Mouse (Mus musculus) midbrain, postnatal 0 days (tissue): ENCODE results near the gene Hcls1. TPM values are rescaled to one million over a fixed set of nuclear protein-coding genes. Genes with fewer than 3 reads are reported as not detected.

Experiments used
- ATAC-seq: fragments of 200-750 bp; cut with Nextera tagmentation; 2 replicates; pipeline ENCODE4 v1.8.0; 2017; ENCODE audit warnings: moderate number of reproducible peaks, mild to moderate bottlenecking, moderate TSS enrichment, moderate library complexity; ENCODE audit not compliant: low FRiP score
- DNase-seq: peaks from one replicate; pipeline ENCODE4 v3.0.0-alpha.2; 2015; ENCODE audit warnings: low spot score
- H3K27ac ChIP-seq: fragments of 300-500 bp; sonication (generic); 2 replicates; pipeline ENCODE4 v1.5.1; 2014; ENCODE audit warnings: low read depth, mild to moderate bottlenecking, low read length, mixed read lengths
- H3K27me3 ChIP-seq: fragments of 300-500 bp; sonication (generic); 2 replicates; pipeline ENCODE4 v1.6.1; 2014; ENCODE audit warnings: low read length, control low read depth, mixed read lengths; ENCODE audit not compliant: insufficient read depth
- H3K36me3 ChIP-seq: fragments of 300-500 bp; sonication (generic); 2 replicates; pipeline ENCODE4 v1.6.1; 2014; ENCODE audit warnings: low read length, control low read depth, mixed read lengths; ENCODE audit not compliant: insufficient read depth
- H3K4me1 ChIP-seq: fragments of 300-500 bp; sonication (generic); 2 replicates; pipeline ENCODE4 v1.6.1; 2014; ENCODE audit warnings: mild to moderate bottlenecking, control low read depth, antibody characterized with exemption, low read length, mixed read lengths; ENCODE audit not compliant: insufficient read depth
- H3K4me2 ChIP-seq: fragments of 300-500 bp; sonication (generic); 2 replicates; pipeline ENCODE4 v1.6.1; 2014; ENCODE audit warnings: low read depth, mild to moderate bottlenecking, low read length, mixed read lengths; ENCODE audit not compliant: poor library complexity, severe bottlenecking
- H3K4me3 ChIP-seq: fragments of 300-500 bp; sonication (generic); 2 replicates; pipeline ENCODE4 v1.5.1; 2014; ENCODE audit warnings: low read depth, mild to moderate bottlenecking, low read length, moderate library complexity
- H3K9ac ChIP-seq: fragments of 300-500 bp; sonication (generic); replicated peaks from 2 replicates; pipeline ENCODE4 v1.6.1; 2014; ENCODE audit warnings: mild to moderate bottlenecking, low read length, moderate library complexity, mixed read lengths; ENCODE audit not compliant: poor library complexity, severe bottlenecking
- H3K9me3 ChIP-seq: fragments of 300-500 bp; sonication (generic); 2 replicates; pipeline ENCODE4 v1.6.1; 2016; ENCODE audit warnings: low read length, control low read depth
- CTCF ChIP-seq: IDR thresholded peaks from 2 replicates; pipeline ENCODE4 v1.5.1; 2016; ENCODE audit warnings: antibody characterized with exemption, mild to moderate bottlenecking
- WGBS: fragments of 180-500 bp; shearing (Covaris S2); extraction: QIAGEN DNeasy Blood & Tissue Kit; methylation state at CpG from one replicate; pipeline ENCODE4 v1.1.7; 2014; 5-methylcytosine and 5-hydroxymethylcytosine counted together
- polyA plus RNA-seq: library from polyadenylated mRNA; unstranded; fragments of >200 nt; fragmentation: Nextera tagmentation; extraction: Ambion mirVana; gene quantifications from 2 replicates; pipeline ENCODE4 v1.2.1, GENCODE M21; 2015
- total RNA-seq: library from RNA; depleted of rRNA; stranded (reverse); fragments of >200 nt; gene quantifications from 2 replicates; pipeline ENCODE4 v1.2.3, GENCODE M21; 2014

Gene Hcls1
- total and polyA plus RNA-seq, 2 experiments from 2014 or later, result 2.3 to 2.4 TPM

GRCm38 (mm10) chr16:36896712-36897111, 38.1 kb upstream of the Hcls1 start:
- Histone ChIP-seq H3K9ac (no peak overlapping the region), H3K27me3 (no peaks in the 10 kb centered on the region), H3K27ac (no peak overlapping the region), H3K4me3 (no peak overlapping the region), H3K4me1 (no peaks in the 10 kb centered on the region), H3K9me3 (no peaks in the 10 kb centered on the region), H3K4me2 (no peak overlapping the region), H3K36me3 (peaks cover 65% of the 10 kb centered on the region)
- WGBS, result 93% methylated on average over 6 of the region's 6 CpGs
- DNase-seq, result no peak
- ATAC-seq, result no peak
- no peak for TF ChIP-seq CTCF

GRCm38 (mm10) chr16:36903156-36903555, 31.6 kb upstream of the Hcls1 start:
- WGBS, result 94% methylated on average over 5 of the region's 5 CpGs
- Histone ChIP-seq H3K4me3 (no peak overlapping the region), H3K36me3 (peaks cover 45% of the 10 kb centered on the region), H3K4me2 (no peak overlapping the region), H3K4me1 (no peaks in the 10 kb centered on the region), H3K9ac (no peak overlapping the region), H3K27ac (no peak overlapping the region), H3K27me3 (no peaks in the 10 kb centered on the region), H3K9me3 (no peaks in the 10 kb centered on the region)
- DNase-seq (no peak), ATAC-seq (no peak)
- no peak for TF ChIP-seq CTCF

- no peaks in the 10 kb centered on the region for H3K27me3 ChIP-seq
- ATAC-seq, result no peak
- peaks cover 60% of the 10 kb centered on the region for H3K36me3 ChIP-seq
- H3K9me3 ChIP-seq, result no peaks in the 10 kb centered on the region
- no peak for DNase-seq
- TF ChIP-seq CTCF, result no peak
- H3K27ac ChIP-seq, result no peak overlapping the region
- H3K9ac ChIP-seq, result no peak overlapping the region
- H3K4me1 ChIP-seq, result no peaks in the 10 kb centered on the region
- no peak overlapping the region for H3K4me2 ChIP-seq
- no peak overlapping the region for H3K4me3 ChIP-seq
- 92% methylated on average over 10 of the region's 10 CpGs for WGBS
Measured at GRCm38 (mm10) chr16:36911909-36912308, 22.9 kb upstream of the Hcls1 start.

- ATAC-seq (no peak), DNase-seq (no peak)
- TF ChIP-seq CTCF, result no peak
- no peak overlapping the region for H3K4me2 ChIP-seq
- peaks cover 62% of the 10 kb centered on the region for H3K36me3 ChIP-seq
- no peak overlapping the region for H3K9ac ChIP-seq
- no peak overlapping the region for H3K4me3 ChIP-seq
- 91% methylated on average over 13 of the region's 13 CpGs for whole genome bisulfite sequencing
- no peaks in the 10 kb centered on the region for H3K9me3 ChIP-seq
- no peaks in the 10 kb centered on the region for H3K27me3 ChIP-seq
- no peak overlapping the region for H3K27ac ChIP-seq
- H3K4me1 ChIP-seq, result no peaks in the 10 kb centered on the region
Measured at GRCm38 (mm10) chr16:36912311-36912710, 22.5 kb upstream of the Hcls1 start.

GRCm38 (mm10) chr16:36914195-36914594, 20.6 kb upstream of the Hcls1 start:
- Histone ChIP-seq H3K4me1 (no peaks in the 10 kb centered on the region), H3K36me3 (peaks cover 64% of the 10 kb centered on the region), H3K27me3 (no peaks in the 10 kb centered on the region), H3K4me2 (no peak overlapping the region), H3K9ac (no peak overlapping the region), H3K27ac (no peak overlapping the region), H3K4me3 (no peak overlapping the region), H3K9me3 (no peaks in the 10 kb centered on the region)
- ATAC-seq (no peak), DNase-seq (no peak)
- no peak for TF ChIP-seq CTCF
- 84% methylated on average over 5 of the region's 5 CpGs for WGBS

GRCm38 (mm10) chr16:36918505-36918904, 16.3 kb upstream of the Hcls1 start:
- ATAC-seq, result no peak
- Histone ChIP-seq H3K4me2 (no peak overlapping the region), H3K4me1 (no peaks in the 10 kb centered on the region), H3K9me3 (no peaks in the 10 kb centered on the region), H3K4me3 (no peak overlapping the region), H3K27me3 (no peaks in the 10 kb centered on the region), H3K9ac (no peak overlapping the region), H3K27ac (no peak overlapping the region), H3K36me3 (peaks cover 45% of the 10 kb centered on the region)
- DNase-seq, result no peak
- TF ChIP-seq CTCF, result no peak
- 91% methylated on average over 10 of the region's 10 CpGs for WGBS
